Mouse (Mus musculus): ENCODE measurements around the gene Gm4498. TPM values are rescaled to one million over a fixed set of nuclear protein-coding genes. Genes with fewer than 3 reads are reported as not detected.

The Gm4498 gene
- not detected for polyA plus RNA-seq (2015; fragmentation: Illumina TruSeq; extraction: RNeasy Lipid Tissue Mini Kit (QIAGEN cat#74804); ENCODE audit: insufficient read depth, low replicate concordance)

GRCm38 (mm10) chr7:20233728-20234127 lies at the start of gene Gm4498:
TSS of gene Gm4498 (minus strand) at chr7:20233828.

GRCm38 (mm10) chr7:20262734-20263133 lies 29.1 kb upstream of the Gm4498 start, which contains the start of gene Gm5890:
TSS of gene Gm5890 (minus strand) at chr7:20262834.

GRCm38 (mm10) chr7:20205507-20205906 lies 28.1 kb downstream of the Gm4498 start, which contains the start of gene Gm6164:
TSS of gene Gm6164 (minus strand) at chr7:20205607.

GRCm38 (mm10) chr7:20193410-20193809 lies 40.2 kb downstream of the Gm4498 start, which contains the start of gene Vmn1r95:
TSS of gene Vmn1r95 (plus strand) at chr7:20193710.

Other genes with a start within 250 kb of the Gm4498 start
- not detected for gene Nlrp9b, start 242.4 kb downstream of the Gm4498 start, polyA plus RNA-seq (2015; fragmentation: Illumina TruSeq; extraction: RNeasy Lipid Tissue Mini Kit (QIAGEN cat#74804); ENCODE audit: insufficient read depth, low replicate concordance)
- not detected for gene Vmn1r91, start 134.1 kb downstream of the Gm4498 start, polyA plus RNA-seq (2015; fragmentation: Illumina TruSeq; extraction: RNeasy Lipid Tissue Mini Kit (QIAGEN cat#74804); ENCODE audit: insufficient read depth, low replicate concordance)
- not detected for gene Gm16442, start 111.2 kb downstream of the Gm4498 start, polyA plus RNA-seq (2015; fragmentation: Illumina TruSeq; extraction: RNeasy Lipid Tissue Mini Kit (QIAGEN cat#74804); ENCODE audit: insufficient read depth, low replicate concordance)
- gene Vmn1r93, start 94.7 kb downstream of the Gm4498 start, polyA plus RNA-seq (2015; fragmentation: Illumina TruSeq; extraction: RNeasy Lipid Tissue Mini Kit (QIAGEN cat#74804); ENCODE audit: insufficient read depth, low replicate concordance): not detected
- not detected for gene Vmn1r94, start 65.5 kb downstream of the Gm4498 start, polyA plus RNA-seq (2015; fragmentation: Illumina TruSeq; extraction: RNeasy Lipid Tissue Mini Kit (QIAGEN cat#74804); ENCODE audit: insufficient read depth, low replicate concordance)
- not detected for gene Vmn1r95, start 40.1 kb downstream of the Gm4498 start, polyA plus RNA-seq (2015; fragmentation: Illumina TruSeq; extraction: RNeasy Lipid Tissue Mini Kit (QIAGEN cat#74804); ENCODE audit: insufficient read depth, low replicate concordance)
- not detected for gene Gm6164, start 28.2 kb downstream of the Gm4498 start, polyA plus RNA-seq (2015; fragmentation: Illumina TruSeq; extraction: RNeasy Lipid Tissue Mini Kit (QIAGEN cat#74804); ENCODE audit: insufficient read depth, low replicate concordance)
- gene Gm5890, start 29.0 kb upstream of the Gm4498 start, polyA plus RNA-seq (2015; fragmentation: Illumina TruSeq; extraction: RNeasy Lipid Tissue Mini Kit (QIAGEN cat#74804); ENCODE audit: insufficient read depth, low replicate concordance): not detected
- gene Gm4133, start 100.2 kb upstream of the Gm4498 start, polyA plus RNA-seq (2015; fragmentation: Illumina TruSeq; extraction: RNeasy Lipid Tissue Mini Kit (QIAGEN cat#74804); ENCODE audit: insufficient read depth, low replicate concordance): not detected
- gene Gm5728, start 141.6 kb upstream of the Gm4498 start, polyA plus RNA-seq (2015; fragmentation: Illumina TruSeq; extraction: RNeasy Lipid Tissue Mini Kit (QIAGEN cat#74804); ENCODE audit: insufficient read depth, low replicate concordance): not detected
- gene Vmn1r100, start 184.1 kb upstream of the Gm4498 start, polyA plus RNA-seq (2015; fragmentation: Illumina TruSeq; extraction: RNeasy Lipid Tissue Mini Kit (QIAGEN cat#74804); ENCODE audit: insufficient read depth, low replicate concordance): not detected
- gene Vmn1r101, start 208.8 kb upstream of the Gm4498 start, polyA plus RNA-seq (2015; fragmentation: Illumina TruSeq; extraction: RNeasy Lipid Tissue Mini Kit (QIAGEN cat#74804); ENCODE audit: insufficient read depth, low replicate concordance): not detected
- not detected for gene Gm10670, start 241.1 kb upstream of the Gm4498 start, polyA plus RNA-seq (2015; fragmentation: Illumina TruSeq; extraction: RNeasy Lipid Tissue Mini Kit (QIAGEN cat#74804); ENCODE audit: insufficient read depth, low replicate concordance)